Comparison of ENCODE assay signal across 10 mouse cellular contexts in the genomic region with DNA sequence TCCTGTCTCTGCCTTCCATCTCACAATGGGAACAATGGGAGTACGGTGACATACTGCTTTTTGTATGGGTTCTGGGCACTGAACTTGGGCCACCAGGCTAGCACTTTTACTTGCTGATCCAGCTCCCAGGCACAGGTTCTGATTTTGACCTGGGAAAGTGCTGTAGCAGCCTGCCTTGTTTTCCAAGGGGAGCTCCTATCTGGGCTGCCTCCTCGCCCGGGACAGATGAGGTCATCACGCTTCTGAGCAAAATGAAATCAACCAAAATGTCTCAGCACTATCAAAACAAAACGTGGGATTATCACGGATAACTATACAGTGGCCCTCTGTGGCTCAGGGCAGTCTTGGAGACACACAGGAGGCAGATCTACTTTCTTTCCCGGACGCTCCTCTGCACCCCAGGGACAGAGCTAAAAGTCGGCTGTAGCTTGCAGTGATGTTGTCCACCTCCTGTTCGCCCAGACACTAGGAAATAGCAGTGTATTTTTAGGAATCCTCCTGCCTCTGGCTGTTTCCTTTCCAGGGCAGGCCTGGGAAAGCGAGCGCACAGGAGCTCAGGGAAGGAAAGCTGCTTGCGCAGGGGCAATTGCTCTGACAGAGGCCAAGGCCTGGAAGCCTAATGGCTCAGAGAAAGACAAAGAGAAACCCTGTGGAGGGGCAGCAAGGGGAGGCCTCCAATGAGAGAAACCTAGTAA. TPM values are rescaled to one million over a fixed set of nuclear protein-coding genes. Genes with fewer than 3 reads are reported as not detected.
DNase-seq lines count a peak whose midpoint lies in the region; ATAC-seq and TF ChIP-seq lines count a peak whose summit lies in the region.
"Had no signal": no experiment of that assay in that cellular context is flagged by ENCODE, and none has a peak within 500 bp of the region (broad histone marks: within the 10 kb centered on the region; RNA-seq: fewer than 3 reads in every experiment).

No protein-coding gene starts in this region.

- no peaks in the 10 kb centered on the region for H3K27me3 ChIP-seq in heart, postnatal 0 days (ENCODE audit: control insufficient read depth, insufficient read depth, low read length)

- no peak overlapping the region for H3K9ac ChIP-seq in heart, postnatal 0 days (replicated peaks; ENCODE audit: low read depth, low read length)

- H3K4me3 ChIP-seq in brown adipose tissue, adult 24 weeks (ENCODE audit: insufficient read depth, low read depth, low read length): no peak overlapping the region
- no peak overlapping the region for H3K4me3 ChIP-seq in heart, postnatal 0 days (ENCODE audit: low read depth, low read length)
- no peak overlapping the region for H3K4me3 ChIP-seq in left cerebral cortex, adult 2 months

- intact Hi-C loops in left cerebral cortex, adult 2 months (cut with DNase I): no loop called here

- no peak overlapping the region for H3K4me2 ChIP-seq in heart, postnatal 0 days (ENCODE audit: low read depth, low read length)

- ATAC-seq in heart, postnatal 0 days (ENCODE audit: insufficient read depth, low read depth): peak; percentile 28

- 35% methylated on average over 13 of the region's 13 CpGs for whole genome bisulfite sequencing in heart, postnatal 0 days

- H3K36me3 ChIP-seq in heart, postnatal 0 days (replicated peaks; ENCODE audit: control insufficient read depth, insufficient read depth, low read length): no peaks in the 10 kb centered on the region

- peak overlapping the region; percentile 85 for H3K27ac ChIP-seq in brown adipose tissue, adult 24 weeks (replicated peaks; ENCODE audit: low read depth, low read length)
- peak overlapping the region; percentile 78 for H3K27ac ChIP-seq in heart, postnatal 0 days (ENCODE audit: low read depth)
- no peak overlapping the region for H3K27ac ChIP-seq in left cerebral cortex, adult 2 months

- H3K9me3 ChIP-seq in heart, postnatal 0 days (replicated peaks; ENCODE audit: control insufficient read depth, low read length): no peaks in the 10 kb centered on the region

- no peak for TF ChIP-seq EP300 in heart, postnatal 0 days (IDR thresholded peaks at IDR 0.05; ENCODE audit: low read depth)

- DNase-seq in adrenal gland, adult 2 months: peak; percentile 35
- no peak for DNase-seq in adrenal gland, postnatal 25 days
- DNase-seq in heart, postnatal 0 days (ENCODE audit: low spot score): no peak
- DNase-seq in kidney, postnatal 14 days: peak; percentile 60
- no peak for DNase-seq in left cerebral cortex, adult 2 months (ENCODE audit: extremely low spot score in 1 of 2, low spot score in 2 of 2)
- DNase-seq in layer of hippocampus, adult 18-20 months (ENCODE audit: low spot score in 2 of 2): no peak
- DNase-seq in right cerebral cortex, postnatal 4 days: no peak
- DNase-seq: cerebellum, postnatal 36 days; layer of hippocampus, postnatal 36 days had no signal

- no peak for TF ChIP-seq CTCF in heart, postnatal 0 days (IDR thresholded peaks at IDR 0.05; ENCODE audit: low read depth)
- TF ChIP-seq CTCF in left cerebral cortex, adult 2 months (IDR thresholded peaks at IDR 0.05): no peak

- peaks cover 20% of the 10 kb centered on the region for H3K4me1 ChIP-seq in brown adipose tissue, adult 24 weeks (ENCODE audit: control insufficient read depth, insufficient read depth, insufficient read length, low read length)
- 0 out of 2 replicates have a peak, but pooled peaks cover 3% of the 10 kb centered on the region for H3K4me1 ChIP-seq in heart, postnatal 0 days (ENCODE audit: control insufficient read depth, insufficient read depth)

RNA-seq across cellular contexts. Expression of a gene that starts 27.8 kb away (rescaled TPM):
- total RNA-seq in adrenal gland, adult 2 months (2021): 10 to 100 TPM; 14.5 to 18.0 TPM
- polyA plus RNA-seq in adrenal gland, adult 2 months (2012; rRNA removed): 24.1 and 26.2 TPM in 2 replicates
- 20.0 and 21.3 TPM in 2 replicates for total RNA-seq in adrenal gland, postnatal 25 days (2021)
- polyA plus RNA-seq in brown adipose tissue, adult 24 weeks (2012; ENCODE audit: insufficient read depth, insufficient read length, missing spikeins): 5.5 and 6.6 TPM in 2 replicates
- 8.5 and 17.9 TPM in 2 replicates for total RNA-seq in heart, postnatal 0 days (2014; rRNA removed; ENCODE audit: low replicate concordance)
- polyA plus RNA-seq in heart, postnatal 0 days (2015; fragmentation: Nextera tagmentation; extraction: Ambion mirVana): 3.0 and 3.3 TPM in 2 replicates
- 1 to 10 TPM; 8.9 to 9.3 TPM for total RNA-seq in left cerebral cortex, adult 2 months (2021)
- total RNA-seq in layer of hippocampus, adult 18-20 months (2021): 1 to 10 TPM; 7.4 to 7.9 TPM

Comparison
In these comparisons a context has a peak if more than half of its experiments do, and no peak if none do; other contexts are left out.
1. DNase-seq: peak in adrenal gland, adult 2 months (single experiment) and kidney, postnatal 14 days (single experiment); none in adrenal gland, postnatal 25 days (single experiment), heart, postnatal 0 days (single experiment), left cerebral cortex, adult 2 months (0 of 2), layer of hippocampus, adult 18-20 months (0 of 2) and right cerebral cortex, postnatal 4 days (single experiment).